Mouse (Mus musculus): Measurements from ENCODE around the gene Tob2. TPM values are rescaled to one million over a fixed set of nuclear protein-coding genes. Genes with fewer than 3 reads are reported as not detected.

Gene Tob2
- polyA plus RNA-seq, 1 experiment: 36.9 TPM

DNA sequence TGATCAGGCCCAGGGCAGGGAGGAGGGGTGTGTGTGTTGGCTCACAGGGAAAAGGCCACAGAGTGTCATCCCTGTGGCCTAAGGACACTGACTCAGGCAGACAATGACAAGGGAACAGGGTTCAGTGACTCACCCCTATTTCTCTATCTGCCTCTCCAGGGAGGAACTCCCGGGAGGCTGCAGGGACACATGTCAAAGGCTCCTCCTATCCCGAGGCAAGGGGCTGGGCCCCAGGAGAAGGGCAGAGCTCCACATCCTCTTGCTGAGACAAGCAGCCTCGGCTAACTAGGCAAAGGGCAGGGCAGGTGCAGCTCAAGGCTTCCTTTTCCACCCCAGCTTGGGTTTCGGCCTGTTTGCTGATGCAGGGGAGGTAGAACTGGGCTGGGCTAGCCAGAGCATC, 12.9 kb downstream of the Tob2 start:
- Histone ChIP-seq H3K4me1 (ENCODE audit: control insufficient read depth, insufficient read depth, low read length) (peaks cover 30% of the 10 kb centered on the region), H3K27me3 (ENCODE audit: control insufficient read depth, insufficient read depth, low read length) (no peaks in the 10 kb centered on the region), H3K27ac (ENCODE audit: insufficient read depth, low read length) (no peak overlapping the region), H3K4me3 (replicated peaks; ENCODE audit: insufficient read depth, low read depth, low read length) (no peak overlapping the region)
- TF ChIP-seq POLR2A (IDR thresholded peaks at IDR 0.05; ENCODE audit: borderline replicate concordance, insufficient read depth, low read length): no peak
- no peak for TF ChIP-seq CTCF (IDR thresholded peaks at IDR 0.05; ENCODE audit: borderline replicate concordance, insufficient read depth, low read depth, low read length)
- DNase-seq: no peak
- 36% methylated on average over 4 of the region's 4 CpGs for WGBS

- peak overlapping the region; percentile 30; the same call in 1 of the 2 replicates for H3K27ac ChIP-seq (ENCODE audit: insufficient read depth, low read length)
- TF ChIP-seq CTCF (IDR thresholded peaks at IDR 0.05; ENCODE audit: borderline replicate concordance, insufficient read depth, low read depth, low read length): no peak
- no peak for TF ChIP-seq POLR2A (IDR thresholded peaks at IDR 0.05; ENCODE audit: borderline replicate concordance, insufficient read depth, low read length)
- H3K27me3 ChIP-seq (ENCODE audit: control insufficient read depth, insufficient read depth, low read length): no peaks in the 10 kb centered on the region
- H3K4me1 ChIP-seq (ENCODE audit: control insufficient read depth, insufficient read depth, low read length): peaks cover 27% of the 10 kb centered on the region
- H3K4me3 ChIP-seq (replicated peaks; ENCODE audit: insufficient read depth, low read depth, low read length): no peak overlapping the region
- 50% methylated on average over 5 of the region's 5 CpGs for WGBS
- DNase-seq: no peak
Observed at GRCm38 (mm10) chr15:81845033-81845625, 13.5 kb downstream of the Tob2 start.

DNA sequence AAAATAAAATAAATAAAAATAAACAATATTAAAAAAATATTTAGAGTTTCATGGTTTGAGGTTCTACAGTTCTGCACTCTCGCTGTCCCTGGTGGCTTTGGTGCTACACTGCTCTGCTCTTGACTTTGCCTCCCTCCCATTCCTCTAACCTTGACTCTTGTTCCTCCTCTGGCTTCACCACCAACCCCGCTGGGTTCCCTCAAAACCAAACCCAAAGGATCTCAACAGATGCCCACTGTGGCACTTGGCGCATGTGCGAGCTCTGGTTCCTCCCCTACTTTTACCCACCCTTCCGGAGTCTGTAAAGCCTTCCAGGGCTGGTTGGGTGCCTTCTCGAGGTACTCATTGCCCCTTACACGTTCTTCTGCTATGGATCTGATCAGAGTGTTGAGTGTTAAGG, 16.3 kb downstream of the Tob2 start:
- 85% methylated on average over 7 of the region's 7 CpGs for WGBS

GRCm38 (mm10) chr15:81840306-81840705, 18.3 kb downstream of the Tob2 start:
- Histone ChIP-seq H3K27me3 (ENCODE audit: control insufficient read depth, insufficient read depth, low read length) (no peaks in the 10 kb centered on the region), H3K4me3 (replicated peaks; ENCODE audit: insufficient read depth, low read depth, low read length) (no peak overlapping the region), H3K27ac (ENCODE audit: insufficient read depth, low read length) (peak overlapping the region; percentile 92), H3K4me1 (ENCODE audit: control insufficient read depth, insufficient read depth, low read length) (peaks cover 41% of the 10 kb centered on the region)
- no peak for TF ChIP-seq POLR2A (IDR thresholded peaks at IDR 0.05; ENCODE audit: borderline replicate concordance, insufficient read depth, low read length)
- no peak for TF ChIP-seq CTCF (IDR thresholded peaks at IDR 0.05; ENCODE audit: borderline replicate concordance, insufficient read depth, low read depth, low read length)
- no peak for DNase-seq
- 39% methylated on average over 7 of the region's 7 CpGs for WGBS

More for the DNA sequence above, 16.3 kb downstream of the Tob2 start:
- Histone ChIP-seq H3K4me3 (replicated peaks; ENCODE audit: insufficient read depth, low read depth, low read length) (no peak overlapping the region), H3K27ac (ENCODE audit: insufficient read depth, low read length) (no peak overlapping the region), H3K4me1 (ENCODE audit: control insufficient read depth, insufficient read depth, low read length) (peaks cover 31% of the 10 kb centered on the region), H3K27me3 (ENCODE audit: control insufficient read depth, insufficient read depth, low read length) (no peaks in the 10 kb centered on the region)
- no peak for DNase-seq
- TF ChIP-seq CTCF (IDR thresholded peaks at IDR 0.05; ENCODE audit: borderline replicate concordance, insufficient read depth, low read depth, low read length) (no peak), POLR2A (IDR thresholded peaks at IDR 0.05; ENCODE audit: borderline replicate concordance, insufficient read depth, low read length) (no peak)

GRCm38 (mm10) chr15:81839634-81840033, 19.0 kb downstream of the Tob2 start:
- H3K4me1 ChIP-seq (ENCODE audit: control insufficient read depth, insufficient read depth, low read length): peaks cover 47% of the 10 kb centered on the region
- H3K4me3 ChIP-seq (replicated peaks; ENCODE audit: insufficient read depth, low read depth, low read length): no peak overlapping the region
- peak; percentile 97 to 98 for DNase-seq
- no peaks in the 10 kb centered on the region for H3K27me3 ChIP-seq (ENCODE audit: control insufficient read depth, insufficient read depth, low read length)
- TF ChIP-seq POLR2A (IDR thresholded peaks at IDR 0.05; ENCODE audit: borderline replicate concordance, insufficient read depth, low read length) (peak; percentile 63; the same call in 1 of the 2 replicates), CTCF (IDR thresholded peaks at IDR 0.05; ENCODE audit: borderline replicate concordance, insufficient read depth, low read depth, low read length) (no peak)
- WGBS: 3% methylated on average over 5 of the region's 5 CpGs
- peak overlapping the region; percentile 92 for H3K27ac ChIP-seq (ENCODE audit: insufficient read depth, low read length)

- Histone ChIP-seq H3K27me3 (ENCODE audit: control insufficient read depth, insufficient read depth, low read length) (no peaks in the 10 kb centered on the region), H3K27ac (ENCODE audit: insufficient read depth, low read length) (peak overlapping the region; percentile 23), H3K4me3 (replicated peaks; ENCODE audit: insufficient read depth, low read depth, low read length) (no peak overlapping the region), H3K4me1 (ENCODE audit: control insufficient read depth, insufficient read depth, low read length) (peaks cover 57% of the 10 kb centered on the region)
- peak; percentile 48 to 54 for DNase-seq
- TF ChIP-seq POLR2A (IDR thresholded peaks at IDR 0.05; ENCODE audit: borderline replicate concordance, insufficient read depth, low read length) (no peak), CTCF (IDR thresholded peaks at IDR 0.05; ENCODE audit: borderline replicate concordance, insufficient read depth, low read depth, low read length) (no peak)
- 11% methylated on average over 14 of the region's 14 CpGs for WGBS
Observed at GRCm38 (mm10) chr15:81838554-81839235, 19.9 kb downstream of the Tob2 start.

GRCm38 (mm10) chr15:81836966-81837920, 21.4 kb downstream of the Tob2 start:
- 60% methylated on average over 7 of the region's 7 CpGs for WGBS
- peak overlapping the region; percentile 93 for H3K27ac ChIP-seq (ENCODE audit: insufficient read depth, low read length)

More at GRCm38 (mm10) chr15:81836966-81837920, 21.4 kb downstream of the Tob2 start:
- peak; percentile 41 to 45 for DNase-seq
- no peak for TF ChIP-seq POLR2A (IDR thresholded peaks at IDR 0.05; ENCODE audit: borderline replicate concordance, insufficient read depth, low read length)
- TF ChIP-seq CTCF (IDR thresholded peaks at IDR 0.05; ENCODE audit: borderline replicate concordance, insufficient read depth, low read depth, low read length): no peak
- H3K27me3 ChIP-seq (ENCODE audit: control insufficient read depth, insufficient read depth, low read length): no peaks in the 10 kb centered on the region
- no peak overlapping the region for H3K4me3 ChIP-seq (replicated peaks; ENCODE audit: insufficient read depth, low read depth, low read length)
- peaks cover 63% of the 10 kb centered on the region for H3K4me1 ChIP-seq (ENCODE audit: control insufficient read depth, insufficient read depth, low read length)

Data from cerebellum, adult 2 months (tissue).